ENCODE assay signal across 26 mouse cellular contexts in the genomic region with DNA sequence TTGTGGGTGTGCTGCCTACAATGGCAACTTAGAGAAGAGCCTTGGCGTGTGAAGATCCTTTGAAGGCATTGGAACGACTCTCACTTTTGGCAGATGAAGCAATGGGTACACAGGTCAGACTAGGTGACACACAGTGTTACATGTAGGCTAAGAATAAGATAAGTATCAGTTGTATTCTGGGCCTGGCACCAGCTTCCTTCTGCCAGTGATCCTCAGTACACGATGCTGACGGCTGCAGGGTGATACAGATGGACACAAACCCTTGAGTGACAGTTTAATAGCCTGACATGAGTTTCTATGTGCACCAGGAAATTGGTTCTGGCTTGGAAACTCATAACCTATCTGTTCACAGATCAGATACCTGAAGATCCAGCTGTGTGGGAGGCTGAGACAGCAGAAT.
"Had no signal": no experiment of that assay in that cellular context is flagged by ENCODE, and none has a peak within 500 bp of the region (broad histone marks: within the 10 kb centered on the region; RNA-seq: fewer than 3 reads in every experiment).

No protein-coding gene starts in this region.

- H3K4me3 ChIP-seq: heart, adult 2 months; heart, embryonic 13.5 days; heart, embryonic 15.5 days; hindbrain, embryonic 10.5 days; hindbrain, embryonic 12.5 days; kidney, embryonic 15.5 days; layer of hippocampus, adult 2 months; left cerebral cortex, adult 2 months; limb, embryonic 13.5 days; liver, embryonic 13.5 days; liver, embryonic 15.5 days had no signal

- DNase-seq: gastrocnemius, postnatal 10 days; gastrocnemius, postnatal 25 days; heart, adult 2 months; heart, postnatal 4 days; kidney, adult 11 months; kidney, adult 2 months; kidney, adult 9 months; kidney, postnatal 14 days; liver; liver, embryonic 13.5 days; liver, postnatal 0 days had no signal

- H3K27ac ChIP-seq: heart, adult 2 months; heart, embryonic 13.5 days; heart, embryonic 15.5 days; hindbrain, embryonic 10.5 days; hindbrain, embryonic 12.5 days; hindbrain, embryonic 14.5 days; hindbrain, postnatal 0 days; kidney, embryonic 15.5 days; kidney, postnatal 0 days; layer of hippocampus, adult 2 months; left cerebral cortex, adult 2 months; limb, embryonic 13.5 days; liver, embryonic 13.5 days; liver, embryonic 15.5 days had no signal

- H3K36me3 ChIP-seq: heart, embryonic 13.5 days; heart, embryonic 15.5 days; hindbrain, embryonic 10.5 days; hindbrain, embryonic 12.5 days; kidney, embryonic 15.5 days; limb, embryonic 13.5 days; liver, embryonic 13.5 days; liver, embryonic 15.5 days had no signal

- H3K9me3 ChIP-seq: heart, embryonic 13.5 days; heart, embryonic 15.5 days; hindbrain, embryonic 10.5 days; hindbrain, embryonic 12.5 days; kidney, embryonic 15.5 days; limb, embryonic 13.5 days; liver, embryonic 13.5 days; liver, embryonic 15.5 days had no signal

- H3K4me1 ChIP-seq: heart, embryonic 13.5 days; heart, embryonic 15.5 days; liver, embryonic 13.5 days; liver, embryonic 15.5 days had no signal

- H3K9ac ChIP-seq: heart, embryonic 13.5 days; heart, embryonic 15.5 days; hindbrain, embryonic 12.5 days; hindbrain, embryonic 14.5 days; kidney, embryonic 15.5 days; limb, embryonic 13.5 days; liver, embryonic 13.5 days; liver, embryonic 15.5 days; liver, postnatal 0 days had no signal

- H3K27me3 ChIP-seq: heart, embryonic 13.5 days; heart, embryonic 15.5 days; hindbrain, embryonic 12.5 days; kidney, embryonic 15.5 days; limb, embryonic 13.5 days; liver, embryonic 13.5 days; liver, embryonic 15.5 days had no signal

- ATAC-seq: hindbrain, postnatal 0 days; intestine, embryonic 16.5 days; liver, postnatal 0 days had no signal

- H3K4me2 ChIP-seq: heart, embryonic 11.5 days; heart, embryonic 13.5 days; heart, embryonic 15.5 days; hindbrain, embryonic 12.5 days; hindbrain, embryonic 14.5 days; kidney, embryonic 15.5 days; limb, embryonic 13.5 days; liver, embryonic 11.5 days; liver, embryonic 13.5 days; liver, embryonic 15.5 days had no signal
